Mouse (Mus musculus): ENCODE measurements around the gene Plcd3. TPM values are rescaled to one million over a fixed set of nuclear protein-coding genes. Genes with fewer than 3 reads are reported as not detected.
A peak's percentile ranks its signal among the peaks of the same experiment; 100 is the strongest.

Plcd3 gene
- total and polyA plus RNA-seq, 2 experiments from 2014 or later = 4.8 to 13.8 TPM

- DNase-seq (ENCODE audit: low spot score) (no peak), ATAC-seq (no peak)
- 59% methylated on average over 6 of the region's 6 CpGs for WGBS
- Histone ChIP-seq H3K4me1 (ENCODE audit: insufficient read depth, low read length) (no peaks in the 10 kb centered on the region), H3K4me3 (ENCODE audit: low read length) (no peak overlapping the region), H3K36me3 (ENCODE audit: insufficient read depth, low read length) (no peaks in the 10 kb centered on the region), H3K27ac (no peak overlapping the region), H3K4me2 (ENCODE audit: low read depth, low read length) (no peak overlapping the region), H3K27me3 (ENCODE audit: insufficient read depth, low read length) (0 out of 2 replicates have a peak, but pooled peaks cover 6% of the 10 kb centered on the region), H3K9ac (replicated peaks; ENCODE audit: low read length) (no peak overlapping the region), H3K9me3 (ENCODE audit: low read length) (no peaks in the 10 kb centered on the region)
- TF ChIP-seq CTCF (IDR thresholded peaks at IDR 0.05; ENCODE audit: low read depth) = no peak
These were observed 19.8 kb downstream of the Plcd3 start for GRCm38 (mm10) chr11:103081631-103082030.

- Histone ChIP-seq H3K9me3 (ENCODE audit: low read length) (no peaks in the 10 kb centered on the region), H3K4me2 (ENCODE audit: low read depth, low read length) (peak overlapping the region; percentile 39), H3K27ac (no peak overlapping the region), H3K9ac (replicated peaks; ENCODE audit: low read length) (0 out of 2 replicates have a peak overlapping the region, but pooled peaks have one; percentile 6), H3K4me1 (ENCODE audit: insufficient read depth, low read length) (no peaks in the 10 kb centered on the region), H3K4me3 (ENCODE audit: low read length) (0 out of 2 replicates have a peak overlapping the region, but pooled peaks have one; percentile 4), H3K27me3 (ENCODE audit: insufficient read depth, low read length) (0 out of 2 replicates have a peak, but pooled peaks cover 6% of the 10 kb centered on the region), H3K36me3 (ENCODE audit: insufficient read depth, low read length) (no peaks in the 10 kb centered on the region)
- DNase-seq (ENCODE audit: low spot score) (peak; percentile 39), ATAC-seq (peak; percentile 62)
- WGBS = 2% methylated on average over 43 of the region's 43 CpGs
- peak; percentile 39 for TF ChIP-seq CTCF (IDR thresholded peaks at IDR 0.05; ENCODE audit: low read depth)
These were observed 21.0 kb downstream of the Plcd3 start for GRCm38 (mm10) chr11:103080323-103081091.

DNA sequence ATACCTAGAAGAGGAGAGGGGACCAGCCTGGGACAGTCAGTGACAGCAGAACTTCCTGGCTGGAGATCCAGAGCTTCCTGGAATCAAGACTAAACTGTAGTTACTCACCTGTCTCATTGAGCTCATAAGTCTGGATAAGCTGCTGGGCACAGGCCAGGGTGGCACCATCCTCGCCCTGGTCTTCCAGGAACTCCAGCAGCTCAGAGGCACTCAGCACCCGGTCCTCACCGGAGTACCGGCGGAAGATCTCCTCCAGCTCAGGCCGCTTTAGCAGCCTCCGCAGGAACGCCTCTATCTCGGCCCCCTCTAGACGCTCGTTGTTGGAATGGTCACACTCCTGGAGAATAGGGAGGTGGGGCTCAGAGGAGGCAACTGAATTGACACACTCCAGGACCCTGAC is 23.3 kb downstream of the Plcd3 start:
- no peak overlapping the region for H3K9ac ChIP-seq (replicated peaks; ENCODE audit: low read length)

GRCm38 (mm10) chr11:103076581-103076980 is 24.9 kb downstream of the Plcd3 start:
- 81% methylated on average over 8 of the region's 8 CpGs for WGBS
- no peak overlapping the region for H3K4me3 ChIP-seq (ENCODE audit: low read length)
- no peak overlapping the region for H3K27ac ChIP-seq
- no peaks in the 10 kb centered on the region for H3K36me3 ChIP-seq (ENCODE audit: insufficient read depth, low read length)
- H3K9ac ChIP-seq (replicated peaks; ENCODE audit: low read length) = no peak overlapping the region
- TF ChIP-seq CTCF (IDR thresholded peaks at IDR 0.05; ENCODE audit: low read depth) = no peak
- no peak for DNase-seq (ENCODE audit: low spot score)
- no peaks in the 10 kb centered on the region for H3K9me3 ChIP-seq (ENCODE audit: low read length)
- ATAC-seq = no peak
- H3K4me2 ChIP-seq (ENCODE audit: low read depth, low read length) = no peak overlapping the region
- no peaks in the 10 kb centered on the region for H3K4me1 ChIP-seq (ENCODE audit: insufficient read depth, low read length)
- no peaks in the 10 kb centered on the region for H3K27me3 ChIP-seq (ENCODE audit: insufficient read depth, low read length)

More for the DNA sequence above, 23.3 kb downstream of the Plcd3 start:
- TF ChIP-seq CTCF (IDR thresholded peaks at IDR 0.05; ENCODE audit: low read depth) = no peak
- DNase-seq (ENCODE audit: low spot score) = no peak
- Histone ChIP-seq H3K36me3 (ENCODE audit: insufficient read depth, low read length) (no peaks in the 10 kb centered on the region), H3K4me1 (ENCODE audit: insufficient read depth, low read length) (no peaks in the 10 kb centered on the region), H3K27ac (no peak overlapping the region), H3K9me3 (ENCODE audit: low read length) (no peaks in the 10 kb centered on the region), H3K4me2 (ENCODE audit: low read depth, low read length) (no peak overlapping the region), H3K27me3 (ENCODE audit: insufficient read depth, low read length) (0 out of 2 replicates have a peak, but pooled peaks cover 6% of the 10 kb centered on the region), H3K4me3 (ENCODE audit: low read length) (no peak overlapping the region)
- WGBS = 86% methylated on average over 11 of the region's 11 CpGs
- no peak for ATAC-seq

GRCm38 (mm10) chr11:103076010-103076409 is 25.4 kb downstream of the Plcd3 start:
- DNase-seq (ENCODE audit: low spot score) (no peak), ATAC-seq (no peak)
- no peaks in the 10 kb centered on the region for H3K27me3 ChIP-seq (ENCODE audit: insufficient read depth, low read length)
- 89% methylated on average over 7 of the region's 7 CpGs for WGBS
- TF ChIP-seq CTCF (IDR thresholded peaks at IDR 0.05; ENCODE audit: low read depth) = no peak
- H3K4me3 ChIP-seq (ENCODE audit: low read length) = no peak overlapping the region
- H3K4me2 ChIP-seq (ENCODE audit: low read depth, low read length) = no peak overlapping the region
- no peaks in the 10 kb centered on the region for H3K4me1 ChIP-seq (ENCODE audit: insufficient read depth, low read length)
- no peaks in the 10 kb centered on the region for H3K9me3 ChIP-seq (ENCODE audit: low read length)
- no peak overlapping the region for H3K27ac ChIP-seq
- no peak overlapping the region for H3K9ac ChIP-seq (replicated peaks; ENCODE audit: low read length)
- H3K36me3 ChIP-seq (ENCODE audit: insufficient read depth, low read length) = no peaks in the 10 kb centered on the region

- no peaks in the 10 kb centered on the region for H3K27me3 ChIP-seq (ENCODE audit: insufficient read depth, low read length)
- H3K4me1 ChIP-seq (ENCODE audit: insufficient read depth, low read length) = no peaks in the 10 kb centered on the region
- TF ChIP-seq CTCF (IDR thresholded peaks at IDR 0.05; ENCODE audit: low read depth) = no peak
- H3K9ac ChIP-seq (replicated peaks; ENCODE audit: low read length) = no peak overlapping the region
- no peaks in the 10 kb centered on the region for H3K36me3 ChIP-seq (ENCODE audit: insufficient read depth, low read length)
- no peak overlapping the region for H3K4me3 ChIP-seq (ENCODE audit: low read length)
- ATAC-seq = no peak
- H3K4me2 ChIP-seq (ENCODE audit: low read depth, low read length) = no peak overlapping the region
- H3K9me3 ChIP-seq (ENCODE audit: low read length) = no peaks in the 10 kb centered on the region
- DNase-seq (ENCODE audit: low spot score) = no peak
- no peak overlapping the region for H3K27ac ChIP-seq
- WGBS = 26% methylated on average over 10 of the region's 10 CpGs
These were observed 26.6 kb downstream of the Plcd3 start for GRCm38 (mm10) chr11:103074796-103075323.

Data from hindbrain, postnatal 0 days (tissue).